Mouse (Mus musculus) left cerebral cortex, adult 18-20 months (tissue): ENCODE measurements around the gene Esp36. TPM values are rescaled to one million over a fixed set of nuclear protein-coding genes. Genes with fewer than 3 reads are reported as not detected.
"Not testable (repeated sequence)": the region's sequence is repeated elsewhere in the genome, so short reads cannot be mapped to it uniquely, and the experiment has no call there.

Experiments used
- DNase-seq, 2 experiments: peaks; one replicate each; pipeline ENCODE4 v3.0.0; 2021 to 2022; ENCODE audit warnings: low spot score in 2 of 2, mixed read lengths in 1 of 2
- long read RNA-seq, 2 experiments: library from polyadenylated mRNA; stranded (forward); transcript quantifications; one replicate each; pipeline ENCODE4 v2.0.0; 2021
- total RNA-seq, 2 experiments: library from RNA; stranded (reverse); gene quantifications; 2 replicates each; pipeline ENCODE4 v1.2.3; 2021

Gene Esp36
- total RNA-seq: not detected
- long read RNA-seq, experiment 1: 0 reads
- long read RNA-seq, experiment 2: 0 reads

GRCm38 (mm10) chr17:38420085-38420484, at the start of gene Esp36:
Esp36 (minus strand) TSS chr17:38420185.
- DNase-seq: no peak

GRCm38 (mm10) chr17:38456206-38456605, 36.2 kb upstream of the Esp36 start:
- DNase-seq: not testable (repeated sequence)

- DNase-seq: no peak
Observed at GRCm38 (mm10) chr17:38450688-38451087, 30.7 kb upstream of the Esp36 start.

- no peak for DNase-seq
Observed at GRCm38 (mm10) chr17:38406135-38406534, 13.8 kb downstream of the Esp36 start.

GRCm38 (mm10) chr17:38391821-38392220, 28.2 kb downstream of the Esp36 start:
- DNase-seq: no peak

Other genes with a start within 250 kb of the Esp36 start
- not detected for gene Olfr134, start 248.8 kb downstream of the Esp36 start, total RNA-seq
- gene Olfr135, start 215.8 kb downstream of the Esp36 start, total RNA-seq: not detected
- not detected for gene Olfr138, start 159.2 kb downstream of the Esp36 start, total RNA-seq
- not detected for gene Olfr137, start 112.6 kb downstream of the Esp36 start, total RNA-seq
- gene Olfr136, start 90.4 kb downstream of the Esp36 start, total RNA-seq: not detected
- gene Esp34, start 134.0 kb upstream of the Esp36 start, total RNA-seq: not detected
- gene Esp31, start 219.3 kb upstream of the Esp36 start, total RNA-seq: not detected